Mouse (Mus musculus) testis, postnatal 10 days (tissue): ENCODE data around the gene 1700086D15Rik.
A peak's percentile ranks its signal among the peaks of the same experiment; 100 is the strongest.

ENCODE experiments used
- DNase-seq: peaks from one replicate; pipeline ENCODE4 v3.0.0; 2021; ENCODE audit warnings: low spot score

Gene 1700086D15Rik

DNA sequence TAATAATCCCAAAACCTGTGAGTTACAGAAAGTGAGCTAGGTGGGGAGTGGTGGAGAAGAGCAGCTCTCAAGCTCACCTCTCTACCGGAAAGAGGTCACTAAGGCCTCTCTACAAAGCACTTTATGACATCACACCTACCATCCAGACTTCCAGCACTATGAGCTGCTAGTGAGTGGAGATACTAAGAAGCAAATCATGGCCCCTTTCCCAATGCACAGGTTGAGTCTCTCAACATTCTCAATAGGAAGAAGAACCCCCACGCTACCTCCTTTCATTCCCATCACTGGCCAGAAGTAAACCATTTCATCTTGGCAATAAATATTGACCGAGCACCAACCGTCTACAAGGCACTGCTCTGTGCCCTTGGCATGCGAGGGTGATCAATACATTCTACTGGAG lies at the start of gene 1700086D15Rik:
1700086D15Rik (minus strand) TSS at position 101 of the 400 bp plus-strand sequence.
- no peak for DNase-seq

GRCm38 (mm10) chr11:65209441-65209840 lies 49.8 kb upstream of the 1700086D15Rik start:
- peak; percentile 57 for DNase-seq

GRCm38 (mm10) chr11:65205306-65205705 lies 45.6 kb upstream of the 1700086D15Rik start:
- DNase-seq, result no peak

DNA sequence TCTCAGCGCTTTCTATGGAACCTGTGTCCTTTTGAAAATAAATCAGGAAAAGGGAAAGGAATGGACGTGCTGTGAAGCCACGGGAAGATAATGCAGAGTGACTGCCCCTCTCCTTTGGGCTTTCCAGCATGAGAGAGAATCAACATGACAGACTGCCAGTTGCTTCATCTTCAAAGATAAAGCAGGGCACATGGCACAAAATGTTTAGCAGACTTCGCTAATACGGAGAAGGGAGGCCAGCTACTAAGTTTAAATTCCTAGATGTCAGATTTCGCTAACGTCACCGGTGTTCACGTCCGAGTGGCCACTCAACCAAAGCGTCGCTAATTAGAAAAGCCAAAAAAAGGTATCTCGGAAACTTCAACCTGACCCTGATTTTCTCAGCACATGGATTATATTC lies 45.0 kb upstream of the 1700086D15Rik start:
- DNase-seq, result no peak

DNA sequence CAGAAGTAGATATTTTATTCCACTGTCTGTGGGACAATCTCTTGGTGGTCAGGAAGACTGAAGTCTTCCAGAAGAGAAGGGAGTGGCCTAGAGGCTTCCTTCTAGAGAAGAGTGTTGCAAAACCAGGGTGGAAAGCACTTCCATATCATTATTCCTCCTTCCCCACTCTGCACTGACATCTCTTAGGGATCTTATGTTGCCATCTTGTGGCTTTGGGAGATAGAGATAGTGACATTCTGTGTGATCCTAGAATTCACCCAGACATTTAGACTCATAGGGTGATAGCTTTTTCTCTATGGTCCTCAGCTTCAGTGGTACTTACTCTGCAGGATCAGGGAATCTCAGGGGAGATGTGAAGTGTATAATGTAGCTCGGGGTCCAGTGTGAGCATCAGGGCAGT lies 43.3 kb upstream of the 1700086D15Rik start:
- no peak for DNase-seq

GRCm38 (mm10) chr11:65202236-65202635 lies 42.5 kb upstream of the 1700086D15Rik start:
- no peak for DNase-seq

- no peak for DNase-seq
Measured at GRCm38 (mm10) chr11:65198026-65198425, 38.3 kb upstream of the 1700086D15Rik start.

DNA sequence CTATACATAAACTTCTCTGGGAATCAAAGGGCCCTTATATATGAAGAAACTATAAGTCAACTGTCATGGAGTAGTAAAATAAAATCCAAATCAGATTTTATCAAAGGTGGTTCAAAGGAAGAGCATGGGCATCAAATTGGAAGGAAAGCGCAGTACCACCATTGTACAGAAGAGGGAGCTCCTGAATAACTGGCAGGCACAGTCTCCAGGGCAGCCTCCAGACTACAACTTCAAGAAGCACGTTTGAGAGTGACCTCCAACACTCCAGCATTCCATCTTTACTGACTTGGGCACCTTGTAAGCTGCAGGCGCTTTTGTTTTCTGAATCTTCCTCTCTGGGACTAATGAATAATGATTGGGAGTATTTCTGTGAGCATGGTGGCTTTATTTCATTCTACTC lies 37.6 kb upstream of the 1700086D15Rik start:
- peak; percentile 85 for DNase-seq

- DNase-seq, result no peak
Measured at GRCm38 (mm10) chr11:65186974-65187373, 27.3 kb upstream of the 1700086D15Rik start.

DNA sequence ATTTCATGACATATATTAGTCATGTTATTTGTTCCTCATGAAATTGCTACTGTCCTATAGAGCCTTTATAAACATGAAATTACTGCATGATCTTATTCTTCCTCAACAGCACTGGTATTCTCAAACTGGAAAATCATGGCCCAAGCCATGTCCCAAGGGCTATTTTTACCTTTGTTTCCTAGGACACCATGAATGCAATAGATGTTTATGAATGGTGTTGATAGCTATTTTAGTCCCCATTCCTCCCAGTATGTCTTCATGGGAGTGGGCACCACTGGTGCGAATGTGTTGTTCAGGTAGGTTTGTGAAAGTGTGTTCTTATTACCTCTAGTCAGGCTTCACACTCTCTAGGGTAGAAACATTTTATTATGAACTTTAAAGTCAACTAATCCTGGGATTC lies 25.4 kb upstream of the 1700086D15Rik start:
- DNase-seq, result no peak

GRCm38 (mm10) chr11:65170121-65170750 lies 10.5 kb upstream of the 1700086D15Rik start:
- DNase-seq, result no peak

GRCm38 (mm10) chr11:65162767-65163120 lies 3.1 kb upstream of the 1700086D15Rik start, which contains the start of gene Arhgap44:
Gene Arhgap44 (minus strand): TSS chr11:65162961.
- DNase-seq, result peak; percentile 83

DNA sequence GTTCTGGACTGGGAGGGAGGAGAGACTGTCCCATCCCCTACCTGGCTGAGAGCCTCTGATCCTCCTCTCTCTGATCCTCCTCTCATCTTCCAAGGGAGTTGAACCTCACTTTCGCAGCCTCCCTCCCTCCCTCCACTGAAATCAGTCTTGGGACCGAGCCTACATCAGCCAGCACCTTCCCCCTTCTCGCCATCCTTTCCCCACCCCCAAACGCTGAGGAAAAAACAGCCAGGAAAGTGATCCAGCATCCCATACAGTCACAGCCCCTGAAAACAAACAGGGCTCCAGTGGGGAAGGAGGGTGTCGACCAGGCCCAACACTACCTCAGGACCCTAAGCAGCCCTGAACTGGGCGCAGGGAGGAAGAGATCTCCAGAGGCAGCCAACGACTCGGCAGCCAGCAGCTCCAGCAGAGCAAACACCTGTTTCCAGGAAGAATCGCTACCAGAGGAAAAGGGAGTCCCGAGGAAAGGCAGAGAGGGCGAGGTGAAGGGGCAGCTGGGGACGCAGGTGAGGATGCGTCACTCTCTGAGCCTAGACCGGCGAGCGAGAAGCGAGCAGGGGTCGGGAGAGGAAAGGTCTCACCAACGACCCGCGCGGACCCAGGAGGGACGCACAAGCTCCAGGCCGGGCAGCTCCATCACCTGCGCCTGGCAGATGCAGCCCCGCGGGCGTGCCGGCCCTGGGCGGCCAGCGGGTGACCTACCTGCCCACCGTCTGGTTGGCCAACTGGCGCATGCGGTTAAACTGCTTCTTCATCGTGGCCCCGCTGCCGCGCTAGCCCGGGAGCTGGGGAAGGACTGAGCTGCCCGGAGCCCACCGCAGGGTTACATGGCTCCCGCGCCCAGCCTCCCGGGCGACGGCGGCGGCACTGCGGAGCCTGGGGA lies 2.4 kb upstream of the 1700086D15Rik start:
- DNase-seq, result peak; percentile 58

GRCm38 (mm10) chr11:65160991-65161880 lies 1.5 kb upstream of the 1700086D15Rik start:
- DNase-seq, result no peak

DNA sequence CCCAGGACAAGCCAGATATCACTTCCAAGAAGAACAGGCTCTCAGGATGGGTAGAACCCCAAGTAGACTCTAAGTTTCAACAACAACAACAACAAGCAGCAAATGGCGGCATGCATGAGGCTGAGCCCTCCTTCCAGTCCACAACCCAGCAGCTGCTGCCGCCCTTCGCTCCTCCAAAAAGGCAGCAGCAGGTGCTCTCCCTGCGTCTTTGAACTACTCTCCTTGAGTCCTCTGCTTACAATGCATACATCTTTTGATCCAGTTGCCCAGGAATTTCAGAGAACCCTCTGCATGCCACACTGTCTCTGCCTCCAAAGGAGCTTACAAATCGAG lies 1.1 kb downstream of the 1700086D15Rik start:
- no peak for DNase-seq

GRCm38 (mm10) chr11:65157966-65158657 lies 1.6 kb downstream of the 1700086D15Rik start:
- DNase-seq, result no peak

DNA sequence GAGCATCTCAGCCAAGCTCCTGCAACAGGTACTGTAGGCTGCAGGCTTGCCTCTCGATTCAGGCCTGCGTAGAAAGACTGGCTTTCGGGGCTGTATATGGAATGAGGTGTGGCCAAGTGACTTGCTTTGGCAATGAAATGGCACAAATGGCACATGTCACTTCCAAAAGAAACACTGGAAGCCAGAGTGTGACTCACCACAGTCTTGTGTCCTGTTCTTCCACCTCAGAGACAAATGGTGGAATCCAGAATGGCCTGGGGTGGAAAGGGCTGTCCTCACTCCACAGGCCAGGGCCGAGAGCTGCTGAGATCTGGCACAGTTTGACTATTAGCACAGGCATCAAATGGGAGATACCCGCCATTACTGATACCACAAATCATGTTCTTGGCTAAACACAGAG lies 6.7 kb downstream of the 1700086D15Rik start:
- DNase-seq, result no peak

DNA sequence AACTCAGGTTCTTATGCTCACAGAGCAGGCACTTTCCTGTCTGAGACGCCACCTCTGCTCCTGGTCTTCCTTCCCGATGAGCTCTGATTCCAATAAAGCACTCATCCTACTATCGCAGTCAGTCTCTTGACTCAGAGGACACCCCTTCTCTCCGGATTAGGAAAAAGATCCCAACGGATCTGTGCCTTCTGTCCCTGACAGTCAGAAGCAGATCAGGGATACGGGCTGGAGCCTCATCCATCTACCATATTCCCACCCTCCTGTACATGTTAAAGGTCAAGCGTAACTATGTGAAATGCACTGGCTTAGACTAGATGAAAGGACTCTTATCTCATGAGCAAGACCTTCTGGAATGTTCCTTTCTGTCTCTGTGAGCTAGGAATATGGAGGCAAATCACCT lies 11.2 kb downstream of the 1700086D15Rik start:
- DNase-seq, result no peak

DNA sequence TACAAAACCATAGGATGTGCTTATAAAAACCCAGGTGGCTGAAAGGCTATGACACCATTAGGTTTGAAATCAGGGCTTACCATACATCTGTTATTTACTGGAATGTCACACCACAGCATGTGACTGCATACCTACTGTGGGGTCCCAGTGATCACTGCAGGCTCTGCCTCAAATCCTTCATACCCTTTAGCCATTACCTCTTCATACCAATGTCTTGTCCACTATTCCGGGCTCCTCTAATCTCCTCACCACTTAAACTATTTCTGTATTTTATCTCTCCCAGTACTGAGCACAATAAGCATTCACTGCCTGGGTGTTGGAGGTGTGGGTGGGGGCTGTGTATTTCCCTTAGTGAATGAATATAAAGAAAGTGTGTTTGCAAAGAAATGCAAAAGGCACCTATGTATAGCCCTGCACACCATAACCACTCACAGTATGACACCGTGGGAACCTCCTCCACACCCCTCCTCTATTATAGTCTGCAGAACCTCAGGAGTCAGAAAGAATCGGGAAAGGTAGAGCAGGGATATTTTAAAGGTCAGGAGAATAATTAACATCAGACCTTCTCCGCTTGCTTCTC lies 16.8 kb downstream of the 1700086D15Rik start:
- no peak for DNase-seq

GRCm38 (mm10) chr11:65139030-65139429 lies 20.7 kb downstream of the 1700086D15Rik start:
- DNase-seq, result no peak

- DNase-seq, result no peak
Measured at GRCm38 (mm10) chr11:65137145-65137652, 22.5 kb downstream of the 1700086D15Rik start.
